Comparison of ENCODE assay signal across 10 mouse cellular contexts in genomic region chr10:100170836-100171235, GRCm38 (mm10).
A peak's percentile ranks its signal among the peaks of the same experiment; 100 is the strongest.
DNase-seq lines count a peak whose midpoint lies in the region; ATAC-seq lines count a peak whose summit lies in the region.
"Had no signal": no experiment of that assay in that cellular context is flagged by ENCODE, and none has a peak within 500 bp of the region (broad histone marks: within the 10 kb centered on the region; RNA-seq: fewer than 3 reads in every experiment).

No protein-coding gene starts in this region.

- H3K4me1 ChIP-seq in embryonic facial prominence, embryonic 14.5 days (ENCODE audit: control insufficient read depth, insufficient read depth, low read length) = no peaks in the 10 kb centered on the region

- no peak overlapping the region for H3K9ac ChIP-seq in embryonic facial prominence, embryonic 14.5 days (ENCODE audit: low read depth, low read length)

- ATAC-seq in embryonic facial prominence, embryonic 14.5 days (ENCODE audit: low read depth) = no peak

- H3K36me3 ChIP-seq in embryonic facial prominence, embryonic 14.5 days (ENCODE audit: control insufficient read depth, insufficient read depth, low read length) = no peaks in the 10 kb centered on the region

- DNase-seq in adrenal gland, postnatal 14 days = peak; percentile 25
- no peak for DNase-seq in adrenal gland, postnatal 4 days (ENCODE audit: low spot score in 2 of 2)
- peak; percentile 34 for DNase-seq in kidney, adult 9 months
- DNase-seq in kidney, adult 18-20 months = no peak
- DNase-seq in 416B (ENCODE audit: low read depth) = peak; percentile 59
- DNase-seq in embryonic facial prominence, embryonic 14.5 days (ENCODE audit: low spot score) = peak; percentile 58
- no peak for DNase-seq in yolk sac, embryonic 10.5 days (ENCODE audit: low spot score)
- no peak for DNase-seq in spleen, postnatal 14 days (ENCODE audit: low spot score in 2 of 2)
- DNase-seq: left cerebral cortex, postnatal 4 days had no signal

- H3K4me3 ChIP-seq in embryonic facial prominence, embryonic 14.5 days (ENCODE audit: low read depth, low read length) = no peak overlapping the region
- H3K4me3 ChIP-seq: erythroblast, embryonic 14.5 days had no signal

- no peak overlapping the region for H3K27ac ChIP-seq in embryonic facial prominence, embryonic 14.5 days (replicated peaks; ENCODE audit: low read depth, low read length)

- no peaks in the 10 kb centered on the region for H3K27me3 ChIP-seq in embryonic facial prominence, embryonic 14.5 days (replicated peaks; ENCODE audit: control insufficient read depth, insufficient read depth, low read length)

- H3K9me3 ChIP-seq in embryonic facial prominence, embryonic 14.5 days (ENCODE audit: control insufficient read depth, low read length) = no peaks in the 10 kb centered on the region

- H3K4me2 ChIP-seq in embryonic facial prominence, embryonic 14.5 days (ENCODE audit: low read depth, low read length) = no peak overlapping the region

Comparison
In these comparisons a context has a peak if more than half of its experiments do, and no peak if none do; other contexts are left out.
1. DNase-seq: peak in adrenal gland, postnatal 14 days (single experiment), kidney, adult 9 months (single experiment), 416B (single experiment) and embryonic facial prominence, embryonic 14.5 days (single experiment); none in adrenal gland, postnatal 4 days (0 of 2), kidney, adult 18-20 months (single experiment), yolk sac, embryonic 10.5 days (single experiment) and spleen, postnatal 14 days (0 of 2).